Mouse (Mus musculus) neural tube, embryonic 13.5 days (tissue): ENCODE measurements around the gene Pard6b. TPM values are rescaled to one million over a fixed set of nuclear protein-coding genes. Genes with fewer than 3 reads are reported as not detected.

Experiments
- ATAC-seq: fragments of 200-750 bp; cut with Nextera tagmentation; 2 replicates; pipeline ENCODE4 v1.8.0; 2017; ENCODE audit warnings: low read depth, mild to moderate bottlenecking, moderate TSS enrichment, moderate library complexity
- H3K27ac ChIP-seq: fragments of 300-500 bp; sonication (generic); replicated peaks from 2 replicates; pipeline ENCODE4 v1.5.1; 2015; ENCODE audit warnings: moderate library complexity, mild to moderate bottlenecking, inconsistent platforms
- H3K27me3 ChIP-seq: fragments of 300-500 bp; sonication (generic); 2 replicates; pipeline ENCODE4 v1.6.1; 2015; ENCODE audit warnings: mild to moderate bottlenecking, inconsistent platforms
- H3K36me3 ChIP-seq: fragments of 300-500 bp; sonication (generic); 2 replicates; pipeline ENCODE4 v1.6.1; 2015; ENCODE audit warnings: mild to moderate bottlenecking, inconsistent platforms
- H3K4me1 ChIP-seq: fragments of 300-500 bp; sonication (generic); replicated peaks from 2 replicates; pipeline ENCODE4 v1.6.1; 2015; ENCODE audit warnings: inconsistent platforms
- H3K4me2 ChIP-seq: fragments of 300-500 bp; sonication (generic); 2 replicates; pipeline ENCODE4 v1.6.1; 2015; ENCODE audit warnings: inconsistent platforms, mild to moderate bottlenecking, moderate library complexity
- H3K4me3 ChIP-seq: fragments of 300-500 bp; sonication (generic); 2 replicates; pipeline ENCODE4 v1.5.1; 2015; ENCODE audit warnings: mild to moderate bottlenecking, inconsistent platforms
- H3K9ac ChIP-seq: fragments of 300-500 bp; sonication (generic); 2 replicates; pipeline ENCODE4 v1.6.1; 2015; ENCODE audit warnings: moderate library complexity, mild to moderate bottlenecking, inconsistent platforms
- H3K9me3 ChIP-seq: fragments of 300-500 bp; sonication (generic); 2 replicates; pipeline ENCODE4 v1.6.1; 2016; ENCODE audit warnings: inconsistent platforms
- WGBS: fragments of 180-500 bp; shearing (Covaris S2); methylation state at CpG from one replicate; pipeline ENCODE4 v1.1.7; 2015; 5-methylcytosine and 5-hydroxymethylcytosine counted together
- polyA plus RNA-seq: library from polyadenylated mRNA; unstranded; fragments of >200 nt; fragmentation: Nextera tagmentation; extraction: Ambion mirVana; gene quantifications from 2 replicates; pipeline ENCODE4 v1.2.1, GENCODE M21; 2015

Pard6b gene
- polyA plus RNA-seq, 1 experiment from 2014 or later = 7.5 TPM

DNA sequence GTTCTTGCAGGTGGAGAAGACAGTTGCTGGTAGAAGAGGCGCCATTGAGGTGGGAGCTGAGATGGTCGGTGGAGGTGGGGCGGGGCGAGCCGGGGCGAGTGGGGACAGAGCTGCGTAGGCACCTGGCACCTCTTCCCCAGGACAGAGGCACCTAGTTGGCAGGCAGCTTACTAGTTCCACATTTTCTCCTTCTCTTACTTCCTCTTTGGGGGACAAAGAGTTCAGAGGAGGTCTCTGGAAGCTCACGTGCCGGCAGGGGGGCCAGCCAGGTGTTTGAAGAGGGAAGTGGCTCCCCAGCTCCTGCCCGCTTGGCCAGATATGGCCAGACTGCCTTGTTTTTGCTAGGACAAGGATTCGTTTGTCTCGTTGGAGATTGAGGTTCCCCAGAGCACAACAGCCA is 38.3 kb downstream of the Pard6b start:
- Histone ChIP-seq H3K27ac (no peak overlapping the region), H3K9me3 (no peaks in the 10 kb centered on the region), H3K27me3 (no peaks in the 10 kb centered on the region), H3K4me1 (peaks cover 25% of the 10 kb centered on the region), H3K4me2 (no peak overlapping the region), H3K9ac (no peak overlapping the region), H3K36me3 (no peaks in the 10 kb centered on the region), H3K4me3 (no peak overlapping the region)
- no peak for ATAC-seq
- WGBS = 80% methylated on average over 12 of the region's 12 CpGs

DNA sequence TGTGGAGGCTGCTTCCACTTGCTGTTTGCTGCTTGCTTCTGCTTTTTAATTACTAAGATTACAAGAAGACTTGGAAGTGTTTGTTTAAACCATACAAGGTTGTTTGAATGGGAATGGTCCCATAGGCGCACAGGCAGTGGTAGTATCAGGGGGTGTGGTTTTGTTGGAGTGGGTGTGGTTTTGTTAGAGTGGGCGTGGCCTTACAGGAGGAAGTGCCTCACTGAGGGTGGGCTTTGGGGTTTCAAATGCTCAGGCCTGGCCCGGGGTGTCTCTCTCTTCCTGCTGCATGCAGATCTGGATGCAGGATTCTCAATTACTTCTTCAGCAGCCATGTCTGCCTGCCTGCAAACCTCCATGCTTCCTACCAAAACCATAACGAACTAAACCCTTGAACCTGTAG is 40.1 kb downstream of the Pard6b start:
- Histone ChIP-seq H3K27ac (no peak overlapping the region), H3K4me3 (no peak overlapping the region), H3K4me1 (peaks cover 25% of the 10 kb centered on the region), H3K9me3 (no peaks in the 10 kb centered on the region), H3K4me2 (no peak overlapping the region), H3K9ac (no peak overlapping the region), H3K36me3 (no peaks in the 10 kb centered on the region), H3K27me3 (no peaks in the 10 kb centered on the region)
- WGBS = 90% methylated on average over 4 of the region's 4 CpGs
- ATAC-seq = no peak

DNA sequence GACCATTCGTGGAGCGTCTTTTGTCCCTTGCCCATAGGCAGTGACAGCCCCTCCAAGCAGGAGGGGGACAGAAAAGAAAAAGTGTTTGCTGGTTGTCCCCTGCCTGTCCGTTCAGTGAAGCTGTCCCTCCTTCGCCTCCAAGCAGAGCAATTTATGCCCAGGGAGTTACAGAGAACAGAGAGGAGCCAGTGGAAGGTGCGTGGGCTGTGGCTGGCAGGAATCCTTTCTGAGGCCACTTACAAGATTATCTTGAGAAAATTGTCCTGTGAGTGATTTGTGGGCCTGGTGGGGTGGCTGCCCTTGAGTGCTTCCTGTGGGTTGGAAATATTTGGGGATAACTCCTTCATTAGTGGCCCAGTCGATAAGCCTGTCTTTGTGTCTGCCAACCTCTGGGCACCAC is 42.8 kb downstream of the Pard6b start:
- Histone ChIP-seq H3K36me3 (no peaks in the 10 kb centered on the region), H3K4me2 (no peak overlapping the region), H3K9ac (no peak overlapping the region), H3K9me3 (no peaks in the 10 kb centered on the region), H3K4me3 (no peak overlapping the region), H3K27me3 (no peaks in the 10 kb centered on the region), H3K4me1 (peaks cover 11% of the 10 kb centered on the region), H3K27ac (no peak overlapping the region)
- no peak for ATAC-seq
- 80% methylated on average over 6 of the region's 6 CpGs for WGBS

DNA sequence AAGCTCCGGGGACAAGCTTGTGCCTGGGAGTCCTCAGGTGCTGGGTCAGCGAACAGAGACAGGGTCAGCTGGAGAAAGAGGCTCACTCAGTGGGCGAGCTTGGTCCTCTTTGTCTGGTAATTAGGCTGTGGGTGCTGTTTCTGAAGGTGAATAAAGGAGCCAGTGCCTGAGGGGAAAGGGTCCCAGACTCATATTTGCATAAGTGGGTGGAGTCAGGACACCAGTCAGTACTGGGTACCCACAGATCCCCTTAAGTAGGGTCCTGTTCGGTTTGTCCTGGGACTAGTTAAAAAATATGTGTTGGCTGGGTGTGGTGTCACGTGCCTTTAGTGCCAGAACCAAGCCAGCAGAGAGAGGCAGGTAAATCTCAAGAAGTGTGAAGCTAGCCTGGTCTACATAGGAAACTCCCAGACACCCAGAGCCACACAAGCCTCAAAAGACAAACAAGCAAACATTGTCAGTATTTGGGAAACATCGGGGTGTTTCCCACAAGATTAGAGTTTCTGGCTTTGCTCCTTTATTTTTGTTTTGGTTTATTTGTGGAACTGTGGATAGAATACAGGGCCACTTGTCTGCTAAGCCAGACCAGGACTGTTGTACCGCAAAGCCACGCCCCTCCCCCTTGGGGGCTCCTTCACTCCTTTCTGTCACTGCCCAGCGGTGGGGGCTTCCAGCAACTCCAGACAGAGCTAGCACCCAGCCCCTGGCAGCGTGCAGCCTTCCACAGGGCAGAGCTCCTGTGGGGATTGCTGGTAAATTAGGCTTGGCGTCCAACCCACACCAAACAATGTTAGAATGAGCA is 44.7 kb downstream of the Pard6b start:
- no peak for ATAC-seq
- WGBS = 27% methylated on average over 11 of the region's 11 CpGs
- no peak overlapping the region for H3K9ac ChIP-seq

GRCm38 (mm10) chr2:168127767-168128166 is 47.0 kb downstream of the Pard6b start:
- ATAC-seq = no peak
- Histone ChIP-seq H3K4me1 (peaks cover 11% of the 10 kb centered on the region), H3K27ac (no peak overlapping the region), H3K36me3 (no peaks in the 10 kb centered on the region), H3K4me3 (no peak overlapping the region), H3K27me3 (no peaks in the 10 kb centered on the region), H3K9me3 (no peaks in the 10 kb centered on the region), H3K4me2 (no peak overlapping the region), H3K9ac (no peak overlapping the region)
- WGBS = 91% methylated on average over 14 of the region's 14 CpGs

More for the DNA sequence above, 44.7 kb downstream of the Pard6b start:
- Histone ChIP-seq H3K36me3 (no peaks in the 10 kb centered on the region), H3K27me3 (no peaks in the 10 kb centered on the region), H3K27ac (no peak overlapping the region), H3K4me3 (no peak overlapping the region), H3K9me3 (no peaks in the 10 kb centered on the region), H3K4me1 (peaks cover 11% of the 10 kb centered on the region), H3K4me2 (no peak overlapping the region)

DNA sequence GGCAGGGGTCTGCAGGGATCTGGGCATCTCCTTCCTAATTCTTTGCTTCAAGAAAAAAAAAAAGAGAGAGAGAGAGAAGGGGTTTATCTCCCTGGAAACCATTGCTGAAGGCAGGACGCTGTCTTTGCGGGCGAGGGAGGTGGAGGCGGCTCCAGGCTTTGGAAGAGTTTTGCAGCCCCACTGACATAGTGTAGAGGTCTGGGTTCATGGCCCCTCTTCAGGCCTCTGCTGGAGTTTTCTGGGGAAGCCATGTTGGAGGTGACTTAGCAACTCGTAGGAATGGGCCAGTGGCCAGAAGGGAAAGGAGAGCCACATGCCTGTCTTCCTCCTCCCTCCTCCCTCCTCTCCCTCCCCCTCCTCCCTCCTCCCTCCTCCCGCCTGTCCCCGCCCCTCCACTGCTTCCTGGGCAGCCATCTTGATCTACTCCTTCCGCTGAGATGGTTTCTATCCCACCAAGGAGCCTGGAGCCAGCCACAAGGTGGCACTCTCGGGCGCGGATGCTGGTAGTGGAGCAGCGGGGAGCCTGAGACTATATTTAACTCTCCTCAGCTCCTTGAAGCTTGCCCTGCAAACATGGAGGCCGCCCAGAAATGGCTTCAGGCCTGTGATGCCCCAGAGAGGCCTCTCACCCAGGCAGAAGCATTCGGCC is 47.5 kb downstream of the Pard6b start:
- H3K27ac ChIP-seq = no peak overlapping the region
- peaks cover 11% of the 10 kb centered on the region for H3K4me1 ChIP-seq
- H3K4me3 ChIP-seq = no peak overlapping the region
- no peak overlapping the region for H3K4me2 ChIP-seq
- H3K36me3 ChIP-seq = no peaks in the 10 kb centered on the region
- no peaks in the 10 kb centered on the region for H3K27me3 ChIP-seq
- no peak overlapping the region for H3K9ac ChIP-seq
- peak; percentile 73 for ATAC-seq
- H3K9me3 ChIP-seq = no peaks in the 10 kb centered on the region
- 34% methylated on average over 14 of the region's 14 CpGs for WGBS

- no peak overlapping the region for H3K4me2 ChIP-seq
- H3K9ac ChIP-seq = no peak overlapping the region
- no peaks in the 10 kb centered on the region for H3K36me3 ChIP-seq
- ATAC-seq = no peak
- H3K27me3 ChIP-seq = no peaks in the 10 kb centered on the region
- 81% methylated on average over 3 of the region's 3 CpGs for WGBS
- H3K4me1 ChIP-seq = peaks cover 6% of the 10 kb centered on the region
- no peaks in the 10 kb centered on the region for H3K9me3 ChIP-seq
- H3K27ac ChIP-seq = no peak overlapping the region
- no peak overlapping the region for H3K4me3 ChIP-seq
These were observed 49.2 kb downstream of the Pard6b start for GRCm38 (mm10) chr2:168130046-168130445.

GRCm38 (mm10) chr2:168137161-168137560 is 56.4 kb downstream of the Pard6b start:
- Histone ChIP-seq H3K4me1 (no peaks in the 10 kb centered on the region), H3K4me3 (no peak overlapping the region), H3K36me3 (no peaks in the 10 kb centered on the region), H3K9ac (peak overlapping the region; percentile 18; the same call in 1 of the 2 replicates), H3K27me3 (no peaks in the 10 kb centered on the region), H3K27ac (no peak overlapping the region), H3K4me2 (peak overlapping the region; percentile 19; the same call in 1 of the 2 replicates), H3K9me3 (no peaks in the 10 kb centered on the region)
- no peak for ATAC-seq
- WGBS = 61% methylated on average over 15 of the region's 15 CpGs

- Histone ChIP-seq H3K9ac (no peak overlapping the region), H3K27me3 (no peaks in the 10 kb centered on the region), H3K4me3 (no peak overlapping the region), H3K9me3 (no peaks in the 10 kb centered on the region), H3K27ac (no peak overlapping the region), H3K4me1 (peaks cover 7% of the 10 kb centered on the region; the same call in 1 of the 2 replicates), H3K36me3 (no peaks in the 10 kb centered on the region), H3K4me2 (no peak overlapping the region)
- 37% methylated on average over 5 of the region's 5 CpGs for WGBS
- ATAC-seq = no peak
These were observed 63.0 kb downstream of the Pard6b start for GRCm38 (mm10) chr2:168143794-168144193.

DNA sequence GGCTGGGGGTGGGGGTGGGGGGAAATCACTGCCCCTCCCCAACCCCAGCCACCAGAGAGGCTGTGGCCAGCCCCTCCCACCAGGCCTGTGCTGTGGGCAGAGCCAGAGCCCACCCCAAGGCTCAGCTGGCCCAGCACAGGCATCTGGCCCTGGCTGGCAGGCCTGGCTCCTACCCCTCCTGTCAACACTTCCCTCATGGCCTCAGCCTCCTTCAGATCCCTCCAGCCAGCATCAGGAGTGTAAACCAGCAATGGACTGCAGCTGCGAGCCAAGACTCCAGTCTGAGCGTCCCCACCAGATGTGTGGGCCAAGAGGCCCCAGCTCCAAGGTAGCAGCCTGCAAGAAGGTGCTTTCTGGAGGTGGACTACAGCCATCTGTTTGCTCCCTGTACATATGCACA is 64.6 kb downstream of the Pard6b start:
- no peaks in the 10 kb centered on the region for H3K9me3 ChIP-seq
- no peak overlapping the region for H3K4me2 ChIP-seq
- H3K4me1 ChIP-seq = peaks cover 7% of the 10 kb centered on the region; the same call in 1 of the 2 replicates
- no peak overlapping the region for H3K27ac ChIP-seq
- no peak overlapping the region for H3K4me3 ChIP-seq
- 61% methylated on average over 2 of the region's 2 CpGs for WGBS
- H3K9ac ChIP-seq = peak overlapping the region; percentile 41; the same call in 1 of the 2 replicates
- no peaks in the 10 kb centered on the region for H3K27me3 ChIP-seq
- ATAC-seq = no peak
- no peaks in the 10 kb centered on the region for H3K36me3 ChIP-seq

DNA sequence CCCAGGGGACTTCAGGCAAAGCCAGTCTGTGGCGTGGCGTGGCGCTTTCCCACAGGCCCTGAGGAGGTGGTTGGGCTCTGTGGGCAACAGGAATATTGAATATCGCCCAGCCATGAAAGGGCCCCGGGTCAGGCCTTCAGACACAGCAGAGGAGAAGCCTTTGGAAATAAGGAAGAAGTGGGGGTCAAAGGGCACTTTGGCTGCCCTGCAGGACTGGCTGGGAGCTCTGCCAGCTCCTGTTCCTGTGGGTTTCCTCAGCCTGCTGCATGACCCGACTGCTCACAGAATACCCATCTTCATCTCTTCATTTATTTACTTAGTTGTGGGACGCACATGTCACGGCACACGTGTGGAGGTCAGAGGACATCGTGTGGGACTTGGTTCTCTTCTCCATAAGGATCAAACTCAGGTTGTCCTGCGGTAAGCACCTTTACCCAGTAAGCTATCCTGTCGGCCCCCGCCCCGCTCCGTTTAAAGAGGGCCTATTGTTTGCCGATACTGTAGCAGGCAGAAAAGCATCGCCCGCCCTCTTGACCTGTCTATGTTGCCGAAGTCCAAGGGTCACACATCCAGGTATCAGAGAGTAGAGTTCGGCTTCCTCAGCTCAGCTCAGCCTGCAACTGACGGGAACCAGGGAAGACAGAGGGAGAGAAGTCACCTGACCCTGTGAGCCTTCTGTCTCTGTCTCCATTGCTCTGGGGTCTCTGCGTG is 67.1 kb downstream of the Pard6b start:
- no peak overlapping the region for H3K9ac ChIP-seq
- no peak overlapping the region for H3K4me3 ChIP-seq
- H3K9me3 ChIP-seq = no peaks in the 10 kb centered on the region
- 71% methylated on average over 22 of the region's 22 CpGs for WGBS
- ATAC-seq = no peak
- H3K4me1 ChIP-seq = peaks cover 7% of the 10 kb centered on the region; the same call in 1 of the 2 replicates
- H3K27ac ChIP-seq = no peak overlapping the region
- no peak overlapping the region for H3K4me2 ChIP-seq
- no peaks in the 10 kb centered on the region for H3K36me3 ChIP-seq
- no peaks in the 10 kb centered on the region for H3K27me3 ChIP-seq

GRCm38 (mm10) chr2:168149241-168149640 is 68.4 kb downstream of the Pard6b start:
- ATAC-seq = no peak
- H3K27ac ChIP-seq = no peak overlapping the region
- no peaks in the 10 kb centered on the region for H3K36me3 ChIP-seq
- no peak overlapping the region for H3K4me2 ChIP-seq
- H3K9ac ChIP-seq = no peak overlapping the region
- WGBS = 92% methylated on average over 8 of the region's 8 CpGs
- no peaks in the 10 kb centered on the region for H3K27me3 ChIP-seq
- no peaks in the 10 kb centered on the region for H3K9me3 ChIP-seq
- peaks cover 2% of the 10 kb centered on the region for H3K4me1 ChIP-seq
- H3K4me3 ChIP-seq = no peak overlapping the region
